Mouse (Mus musculus): ENCODE measurements at regions not wholly inside any gene's neighbourhood (a gene's known extent, or its start where the extent isn't known, plus 50 kb on each side); places are given as distances from the start of the nearest gene placed in this dataset.

GRCm38 (mm10) chr7:62924585-62925331, 101.3 kb upstream of the A26c2 start:
- DNase-seq: no peak

- DNase-seq: peak; percentile 10 to 32
Measured at GRCm38 (mm10) chr7:62922246-62922645, 98.8 kb upstream of the A26c2 start.

- DNase-seq: no peak
Measured at GRCm38 (mm10) chr7:62894337-62894736, 70.9 kb upstream of the A26c2 start.

GRCm38 (mm10) chr7:62877033-62877432, 53.6 kb upstream of the A26c2 start:
- DNase-seq: peak in 1 of 2 experiments; percentile 2
